In genomic region chr4:134510845-134511411, GRCm38 (mm10) we compare ENCODE assay signal across 8 mouse cellular contexts. TPM values are rescaled to one million over a fixed set of nuclear protein-coding genes. Genes with fewer than 3 reads are reported as not detected.
DNase-seq lines count a peak whose midpoint lies in the region; ATAC-seq and TF ChIP-seq lines count a peak whose summit lies in the region.

TSS of gene Aunip (plus strand) at chr4:134510999.

- peak; percentile 77 for DNase-seq in G1E (ENCODE audit: low spot score)
- DNase-seq in cerebellum, adult 11-12 months = peak; percentile 83
- DNase-seq in heart, postnatal 36 days = peak; percentile 87 to 92
- DNase-seq in layer of hippocampus, adult 2 months (ENCODE audit: low spot score in 2 of 2) = peak; percentile 82 to 83
- DNase-seq in thymus, adult 18-20 months = peak; percentile 70 to 73

- H3K27ac ChIP-seq in forebrain, embryonic 15.5 days (replicated peaks) = no peak within 1 kb of the TSS
- peak within 1 kb of the TSS; percentile 56; the same call in 1 of the 2 replicates for H3K27ac ChIP-seq in layer of hippocampus, adult 2 months
- peak within 1 kb of the TSS; percentile 76 for H3K27ac ChIP-seq in lung, embryonic 15.5 days
- H3K27ac ChIP-seq in olfactory bulb, adult 2 months (ENCODE audit: insufficient read depth, low read depth, low read length) = no peak within 1 kb of the TSS; the same call in 1 of the 2 replicates

- no peaks in the 10 kb centered on the region for H3K27me3 ChIP-seq in G1E (ENCODE audit: insufficient read depth, low read length)
- H3K27me3 ChIP-seq in forebrain, embryonic 15.5 days = no peaks in the 10 kb centered on the region
- no peaks in the 10 kb centered on the region for H3K27me3 ChIP-seq in lung, embryonic 15.5 days

- H3K9ac ChIP-seq in forebrain, embryonic 15.5 days (replicated peaks) = peak within 1 kb of the TSS; percentile 37
- H3K9ac ChIP-seq in lung, embryonic 15.5 days = peak within 1 kb of the TSS; percentile 76

- H3K36me3 ChIP-seq in G1E (replicated peaks) = peaks cover 46% of the 10 kb centered on the region
- 0 out of 2 replicates have a peak, but pooled peaks cover 3% of the 10 kb centered on the region for H3K36me3 ChIP-seq in forebrain, embryonic 15.5 days
- no peaks in the 10 kb centered on the region for H3K36me3 ChIP-seq in lung, embryonic 15.5 days

- under 1% methylated on average over 42 of the region's 42 CpGs for WGBS in forebrain, embryonic 15.5 days
- under 1% methylated on average over 42 of the region's 42 CpGs for WGBS in lung, embryonic 15.5 days
- WGBS in olfactory bulb, adult 2 months = under 1% methylated on average over 42 of the region's 42 CpGs

- peak within 1 kb of the TSS; percentile 82 for H3K4me3 ChIP-seq in G1E (ENCODE audit: low read depth, low read length)
- H3K4me3 ChIP-seq in forebrain, embryonic 15.5 days = peak within 1 kb of the TSS; percentile 47
- H3K4me3 ChIP-seq in layer of hippocampus, adult 2 months = peak within 1 kb of the TSS; percentile 40
- peak within 1 kb of the TSS; percentile 89 for H3K4me3 ChIP-seq in lung, embryonic 15.5 days
- peak within 1 kb of the TSS; percentile 34 for H3K4me3 ChIP-seq in olfactory bulb, adult 2 months (ENCODE audit: insufficient read depth, low read depth, low read length)

- peak within 1 kb of the TSS; percentile 84 for H3K4me2 ChIP-seq in forebrain, embryonic 15.5 days (replicated peaks)
- H3K4me2 ChIP-seq in lung, embryonic 15.5 days = peak within 1 kb of the TSS; percentile 96

- no peak for ATAC-seq in G1E (ENCODE audit: extremely low read depth, insufficient number of reproducible peaks, low FRiP score, poor library complexity, severe bottlenecking)
- peak; percentile 94 for ATAC-seq in forebrain, embryonic 15.5 days (replicated peaks)
- ATAC-seq in lung, embryonic 15.5 days (ENCODE audit: borderline replicate concordance, extremely low read depth, low FRiP score, low TSS enrichment) = peak; percentile 91

- no peak for TF ChIP-seq CTCF in G1E (IDR thresholded peaks at IDR 0.05; ENCODE audit: low read depth, low read length)
- TF ChIP-seq CTCF in layer of hippocampus, adult 2 months (conservative IDR thresholded peaks at IDR 0.05) = no peak
- TF ChIP-seq CTCF in olfactory bulb, adult 2 months (IDR thresholded peaks at IDR 0.05; ENCODE audit: insufficient read depth, low read depth, low read length) = no peak; the same call in 1 of the 2 replicates

- TF ChIP-seq POLR2A in olfactory bulb, adult 2 months (IDR thresholded peaks at IDR 0.05; ENCODE audit: insufficient read depth, low read depth, low read length) = 0 out of 2 replicates have a peak, but pooled peaks have one; percentile 29

- intact Hi-C loops in heart, postnatal 36 days (cut with DNase I) = no loop called here

- peaks cover 55% of the 10 kb centered on the region for H3K4me1 ChIP-seq in G1E (ENCODE audit: insufficient read depth, low read depth, low read length)
- peaks cover 17% of the 10 kb centered on the region for H3K4me1 ChIP-seq in forebrain, embryonic 15.5 days
- H3K4me1 ChIP-seq in lung, embryonic 15.5 days = peaks cover 41% of the 10 kb centered on the region
- H3K4me1 ChIP-seq in olfactory bulb, adult 2 months (ENCODE audit: control insufficient read depth, insufficient read depth, low read length) = peaks cover 16% of the 10 kb centered on the region; the same call in 1 of the 2 replicates

- no peaks in the 10 kb centered on the region for H3K9me3 ChIP-seq in G1E (replicated peaks)
- no peaks in the 10 kb centered on the region for H3K9me3 ChIP-seq in forebrain, embryonic 15.5 days
- H3K9me3 ChIP-seq in lung, embryonic 15.5 days = no peaks in the 10 kb centered on the region

RNA-seq across cellular contexts. Expression of gene Aunip, which starts in this region (rescaled TPM):
- total RNA-seq in G1E (2014; fragmentation: Nextera tagmentation) (8.5 and 12.1 TPM in 2 replicates), G1E (2017) (18.7 and 20.2 TPM in 2 replicates)
- polyA plus RNA-seq in G1E (2012) = 7.1 and 8.1 TPM in 2 replicates
- 5.1 and 6.8 TPM in 2 replicates for polyA plus RNA-seq in forebrain, embryonic 15.5 days (2015; fragmentation: Nextera tagmentation; extraction: Ambion mirVana)
- under 1 TPM in 1 of 2 experiments, not detected in 1; 0.22 TPM for total RNA-seq in heart, postnatal 36 days (2021)
- total RNA-seq in layer of hippocampus, adult 2 months (2021) = under 1 TPM; 0.56 to 0.67 TPM
- 18.7 and 20.2 TPM in 2 replicates for polyA plus RNA-seq in lung, embryonic 15.5 days (2015; fragmentation: Nextera tagmentation; extraction: Ambion mirVana)
- polyA plus RNA-seq in olfactory bulb, adult 2 months (2012; ENCODE audit: insufficient read depth, insufficient read length, low replicate concordance, missing spikeins) = not detected in 2 replicates

Comparison
In these comparisons a context has a peak if more than half of its experiments do, and no peak if none do; other contexts are left out.
1. RNA of gene Aunip (total RNA-seq): 8.5 to 20.2 TPM in G1E; 0.56 to 0.67 TPM in layer of hippocampus, adult 2 months and 0.22 TPM in heart, postnatal 36 days; every median in the first group is over 4 times any median in the second.
2. Peak in DNase-seq in heart, postnatal 36 days; RNA of the gene not detected or under 1 TPM.
3. Peak in DNase-seq, H3K4me3 ChIP-seq and H3K27ac ChIP-seq in layer of hippocampus, adult 2 months; RNA of the gene not detected or under 1 TPM.
4. H3K4me3 ChIP-seq: peak in every context shown above with its lines; median percentile 89 in lung, embryonic 15.5 days; 82 in G1E; 47 in forebrain, embryonic 15.5 days; 40 in layer of hippocampus, adult 2 months; 34 in olfactory bulb, adult 2 months.
5. Peak in every context shown above with its lines, with median percentiles within 50 percentile points of each other: DNase-seq.